Mouse (Mus musculus) kidney, embryonic 16.5 days (tissue): ENCODE results near the gene Daglb. TPM values are rescaled to one million over a fixed set of nuclear protein-coding genes. Genes with fewer than 3 reads are reported as not detected.

Source experiments
- ATAC-seq: fragments of 200-750 bp; cut with Nextera tagmentation; 2 replicates; pipeline ENCODE4 v1.8.0; 2017; ENCODE audit warnings: moderate TSS enrichment; ENCODE audit not compliant: low FRiP score, low TSS enrichment
- H3K27ac ChIP-seq: fragments of 300-500 bp; sonication (generic); 2 replicates; pipeline ENCODE4 v1.5.1; 2014; ENCODE audit warnings: low read length
- H3K27me3 ChIP-seq: fragments of 300-500 bp; sonication (generic); 2 replicates; pipeline ENCODE4 v1.6.1; 2014; ENCODE audit warnings: low read length, control low read depth, mixed read lengths; ENCODE audit not compliant: insufficient read depth
- H3K36me3 ChIP-seq: fragments of 300-500 bp; sonication (generic); 2 replicates; pipeline ENCODE4 v1.6.1; 2014; ENCODE audit warnings: low read length, control low read depth, mixed read lengths; ENCODE audit not compliant: insufficient read depth
- H3K4me1 ChIP-seq: fragments of 300-500 bp; sonication (generic); 2 replicates; pipeline ENCODE4 v1.6.1; 2014; ENCODE audit warnings: low read length, control low read depth, mixed read lengths; ENCODE audit not compliant: insufficient read depth
- H3K4me2 ChIP-seq: fragments of 300-500 bp; sonication (generic); replicated peaks from 2 replicates; pipeline ENCODE4 v1.6.1; 2014; ENCODE audit warnings: low read depth, low read length
- H3K4me3 ChIP-seq: fragments of 300-500 bp; sonication (generic); 2 replicates; pipeline ENCODE4 v1.5.1; 2014; ENCODE audit warnings: mild to moderate bottlenecking, low read length
- H3K9ac ChIP-seq: fragments of 300-500 bp; sonication (generic); replicated peaks from 2 replicates; pipeline ENCODE4 v1.6.1; 2014; ENCODE audit warnings: low read length
- H3K9me3 ChIP-seq: fragments of 300-500 bp; sonication (generic); 2 replicates; pipeline ENCODE4 v1.6.1; 2016; ENCODE audit warnings: low read length, control low read depth
- WGBS: fragments of 180-500 bp; shearing (Covaris S2); extraction: QIAGEN DNeasy Blood & Tissue Kit; methylation state at CpG from one replicate; pipeline ENCODE4 v1.1.7; 2014; 5-methylcytosine and 5-hydroxymethylcytosine counted together
- polyA plus RNA-seq: library from polyadenylated mRNA; unstranded; fragments of >200 nt; fragmentation: Nextera tagmentation; extraction: Ambion mirVana; gene quantifications from 2 replicates; pipeline ENCODE4 v1.2.1, GENCODE M21; 2015

Gene Daglb
- polyA plus RNA-seq, 1 experiment from 2014 or later = 9.0 TPM

DNA sequence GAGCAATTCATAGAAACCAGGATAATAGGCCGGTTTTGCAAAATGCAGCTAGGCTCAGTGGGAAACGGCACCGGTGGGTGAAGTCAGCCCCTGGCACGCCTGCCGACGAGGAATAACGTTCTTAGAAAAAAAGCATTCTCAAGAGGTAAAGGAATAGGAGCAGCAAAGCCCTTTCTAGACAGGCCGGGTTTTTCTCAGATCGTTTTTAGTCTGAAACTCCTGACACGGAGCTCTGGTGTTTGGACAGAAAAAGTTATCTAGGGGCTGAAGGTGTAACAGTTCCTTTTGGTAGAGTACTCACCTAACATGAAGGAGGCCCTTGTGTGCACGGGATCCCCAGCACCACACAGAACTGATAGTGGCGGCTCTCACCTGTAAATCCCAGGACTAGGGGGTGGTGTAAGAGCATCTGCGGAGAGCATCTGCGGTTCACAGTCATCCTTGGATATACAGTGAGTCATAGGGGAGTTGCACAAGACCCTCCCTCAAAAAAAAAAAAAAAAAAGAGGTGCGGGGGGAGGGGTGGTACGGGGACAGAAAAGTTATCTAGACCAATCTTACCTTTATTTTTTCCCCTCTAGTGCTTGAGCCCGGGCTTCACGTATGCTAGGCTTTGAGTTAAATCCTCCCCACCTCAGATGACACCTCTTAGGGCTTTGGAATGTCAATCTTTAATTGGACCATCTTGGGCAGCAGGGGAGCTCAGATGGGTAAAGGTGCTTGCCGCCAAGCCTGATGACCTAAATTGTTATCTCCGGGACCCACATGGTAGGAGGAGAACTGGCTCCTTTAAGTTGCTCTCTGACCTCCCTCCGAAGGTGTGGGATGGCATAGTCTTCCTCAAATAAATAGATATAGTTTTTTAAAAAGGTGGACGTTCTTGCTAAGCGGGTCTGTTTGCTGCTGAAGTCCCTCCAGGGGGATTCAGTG is 1.0 kb downstream of the Daglb start:
- Histone ChIP-seq H3K27ac (no peak overlapping the region), H3K4me3 (peak overlapping the region; percentile 78), H3K27me3 (no peaks in the 10 kb centered on the region), H3K36me3 (no peaks in the 10 kb centered on the region), H3K4me2 (peak overlapping the region; percentile 97), H3K9me3 (no peaks in the 10 kb centered on the region), H3K4me1 (peaks cover 8% of the 10 kb centered on the region), H3K9ac (peak overlapping the region; percentile 78)
- ATAC-seq = no peak
- WGBS = 33% methylated on average over 23 of the region's 23 CpGs

- Histone ChIP-seq H3K36me3 (no peaks in the 10 kb centered on the region), H3K9ac (no peak overlapping the region), H3K4me1 (peaks cover 8% of the 10 kb centered on the region), H3K4me3 (no peak overlapping the region), H3K9me3 (no peaks in the 10 kb centered on the region), H3K27me3 (no peaks in the 10 kb centered on the region), H3K4me2 (no peak overlapping the region), H3K27ac (no peak overlapping the region)
- ATAC-seq = no peak
- WGBS = 91% methylated on average over 23 of the region's 23 CpGs
Measured at GRCm38 (mm10) chr5:143466891-143467669, 2.7 kb downstream of the Daglb start.

- H3K27me3 ChIP-seq = no peaks in the 10 kb centered on the region
- no peak overlapping the region for H3K9ac ChIP-seq
- peaks cover 8% of the 10 kb centered on the region for H3K4me1 ChIP-seq
- H3K4me3 ChIP-seq = no peak overlapping the region
- no peak overlapping the region for H3K27ac ChIP-seq
- no peaks in the 10 kb centered on the region for H3K9me3 ChIP-seq
- 0 out of 2 replicates have a peak, but pooled peaks cover under 1% of the 10 kb centered on the region for H3K36me3 ChIP-seq
- WGBS = 86% methylated on average over 6 of the region's 6 CpGs
- no peak for ATAC-seq
- H3K4me2 ChIP-seq = no peak overlapping the region
Measured at GRCm38 (mm10) chr5:143467931-143468330, 3.5 kb downstream of the Daglb start.

DNA sequence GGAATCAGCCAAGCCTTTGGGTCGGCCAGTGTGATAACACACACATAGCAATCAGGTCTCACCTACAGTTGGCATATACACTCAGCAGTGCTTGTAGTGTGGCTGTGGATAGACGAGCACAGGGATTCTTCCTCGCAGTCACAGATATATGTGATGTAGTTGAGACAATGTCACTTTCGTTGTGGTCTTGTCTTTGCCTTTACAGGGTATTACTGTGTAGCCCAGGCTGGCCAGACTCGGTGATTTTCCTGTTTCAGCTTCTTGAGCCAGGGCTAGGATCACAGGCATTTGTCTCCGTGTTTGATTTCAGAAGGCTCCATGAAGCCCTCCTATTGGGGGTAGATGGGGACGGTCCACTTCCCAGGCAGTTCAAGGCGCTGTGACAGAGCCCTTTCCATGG is 5.2 kb downstream of the Daglb start:
- ATAC-seq = no peak
- Histone ChIP-seq H3K27ac (no peak overlapping the region), H3K4me3 (no peak overlapping the region), H3K9me3 (no peaks in the 10 kb centered on the region), H3K27me3 (no peaks in the 10 kb centered on the region), H3K4me2 (no peak overlapping the region), H3K4me1 (peaks cover 4% of the 10 kb centered on the region), H3K36me3 (0 out of 2 replicates have a peak, but pooled peaks cover 5% of the 10 kb centered on the region), H3K9ac (no peak overlapping the region)
- 95% methylated on average over 8 of the region's 8 CpGs for WGBS

DNA sequence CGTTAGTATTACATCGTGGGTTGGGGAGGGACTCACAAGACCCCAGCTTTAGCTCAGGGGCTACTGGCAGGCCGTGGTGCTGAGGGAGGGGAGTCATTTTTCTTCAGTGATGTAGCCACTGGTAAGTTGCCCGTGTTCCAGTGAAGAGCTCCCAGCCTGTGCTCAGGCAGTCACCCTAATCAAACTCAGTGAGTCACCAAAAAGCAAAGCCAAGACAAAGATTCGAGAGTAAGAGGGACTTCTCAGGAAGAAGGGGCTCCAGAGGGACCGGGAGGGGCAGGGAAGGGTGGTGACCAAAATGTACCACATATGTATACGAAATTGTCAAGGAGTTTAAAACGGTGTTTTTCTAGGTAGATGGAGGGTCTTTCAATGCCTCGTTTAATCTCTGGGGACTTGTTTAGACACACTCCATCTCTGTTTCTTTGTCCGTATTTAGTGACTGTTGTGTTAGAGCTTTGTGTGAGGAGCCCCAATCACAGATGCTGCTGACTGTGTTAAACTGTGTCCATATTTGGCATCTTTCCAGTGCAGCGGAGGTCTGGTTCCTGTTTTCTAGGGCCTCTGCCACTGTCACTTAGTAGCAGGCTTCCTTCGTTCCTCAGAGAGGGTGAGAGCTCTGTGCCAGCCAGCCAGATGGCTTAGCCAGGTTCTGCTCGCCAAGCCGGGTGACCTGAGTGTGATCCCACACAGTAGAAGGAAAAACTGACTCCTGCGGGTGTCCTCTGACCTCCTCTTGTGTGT is 6.2 kb downstream of the Daglb start:
- Histone ChIP-seq H3K9ac (no peak overlapping the region), H3K9me3 (no peaks in the 10 kb centered on the region), H3K4me1 (no peaks in the 10 kb centered on the region; the same call in 1 of the 2 replicates), H3K36me3 (0 out of 2 replicates have a peak, but pooled peaks cover 8% of the 10 kb centered on the region), H3K27ac (no peak overlapping the region), H3K27me3 (no peaks in the 10 kb centered on the region), H3K4me2 (no peak overlapping the region), H3K4me3 (no peak overlapping the region)
- 0 out of 2 replicates have a peak, but pooled peaks have one; percentile 42 for ATAC-seq
- WGBS = 74% methylated on average over 15 of the region's 15 CpGs

GRCm38 (mm10) chr5:143471165-143471546 is 6.8 kb downstream of the Daglb start:
- 94% methylated on average over 3 of the region's 3 CpGs for WGBS
- Histone ChIP-seq H3K9ac (no peak overlapping the region), H3K27me3 (no peaks in the 10 kb centered on the region), H3K9me3 (no peaks in the 10 kb centered on the region), H3K4me3 (no peak overlapping the region), H3K27ac (no peak overlapping the region), H3K36me3 (peaks cover 9% of the 10 kb centered on the region; the same call in 1 of the 2 replicates), H3K4me1 (no peaks in the 10 kb centered on the region), H3K4me2 (no peak overlapping the region)
- no peak for ATAC-seq

DNA sequence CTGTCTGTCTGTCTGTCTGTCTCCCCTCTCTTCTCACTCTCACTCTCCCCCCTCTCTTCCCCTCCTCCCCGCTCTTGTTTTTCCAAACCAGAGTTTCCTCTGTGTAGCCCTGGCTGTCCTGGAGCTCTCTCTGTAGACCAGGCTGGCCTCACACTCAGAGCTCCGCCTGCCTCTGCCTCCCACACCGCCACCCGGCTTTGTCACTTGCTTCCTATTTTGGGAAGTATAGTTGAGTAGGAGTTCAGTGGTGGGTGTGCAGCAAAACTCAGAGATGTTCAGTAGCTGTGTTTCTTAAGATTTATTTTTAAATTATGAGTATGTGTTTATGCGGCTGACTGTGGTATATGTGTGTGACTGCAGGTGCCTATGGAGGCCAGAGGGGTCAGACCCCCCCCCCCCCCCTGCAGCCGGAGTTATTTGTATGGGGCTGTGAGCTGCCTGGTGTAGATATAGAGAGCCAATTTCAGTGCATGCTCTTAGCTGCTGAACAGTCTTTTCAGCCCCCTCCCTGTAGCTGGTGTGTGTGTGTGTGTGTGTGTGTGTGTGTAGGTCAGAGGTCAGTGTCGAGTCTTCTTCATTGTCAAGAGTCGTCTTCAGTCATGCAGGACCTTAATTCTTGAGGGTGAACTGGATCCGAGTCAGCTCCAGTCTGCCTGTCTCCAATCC is 7.7 kb downstream of the Daglb start:
- no peak overlapping the region for H3K9ac ChIP-seq
- ATAC-seq = no peak
- H3K27ac ChIP-seq = no peak overlapping the region
- H3K36me3 ChIP-seq = peaks cover 13% of the 10 kb centered on the region; the same call in 1 of the 2 replicates
- H3K4me3 ChIP-seq = no peak overlapping the region
- H3K9me3 ChIP-seq = no peaks in the 10 kb centered on the region
- WGBS = 85% methylated on average over 8 of the region's 9 CpGs
- no peak overlapping the region for H3K4me2 ChIP-seq
- no peaks in the 10 kb centered on the region for H3K27me3 ChIP-seq
- no peaks in the 10 kb centered on the region for H3K4me1 ChIP-seq

DNA sequence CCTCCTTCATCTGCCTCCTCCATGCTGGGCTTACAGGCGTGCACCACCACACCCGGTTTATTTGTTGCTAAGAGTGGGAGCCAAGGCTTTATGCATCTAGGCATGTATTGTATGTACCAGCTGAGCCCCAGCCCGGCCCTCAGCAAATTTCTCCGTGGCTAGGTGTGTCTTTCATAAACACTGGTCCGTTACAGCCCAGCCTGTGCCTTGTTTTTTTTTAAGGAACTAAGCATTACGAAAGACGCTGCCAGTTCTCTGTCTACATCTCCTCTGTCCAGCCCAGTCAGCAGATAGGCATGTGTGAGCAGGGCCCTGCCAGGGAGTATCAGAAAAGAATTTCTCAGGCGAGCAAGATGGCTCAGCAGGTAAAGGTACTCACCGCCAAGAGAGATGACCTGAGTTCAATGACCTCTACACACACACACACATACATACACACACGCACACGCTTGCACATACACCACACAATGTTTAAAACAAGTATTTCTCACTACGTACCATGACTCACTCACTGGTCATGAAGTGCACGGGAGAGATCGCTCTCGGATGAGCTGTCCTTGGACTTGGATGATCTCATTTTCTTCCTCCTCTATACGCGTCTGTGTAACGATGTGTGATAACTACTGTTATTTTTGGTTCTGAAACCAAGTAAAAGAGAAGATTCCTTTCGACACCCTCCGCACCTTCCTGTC is 10.9 kb downstream of the Daglb start:
- 84% methylated on average over 20 of the region's 20 CpGs for WGBS
- H3K4me1 ChIP-seq = no peaks in the 10 kb centered on the region
- no peak for ATAC-seq

More for the DNA sequence above, 10.9 kb downstream of the Daglb start:
- H3K9ac ChIP-seq = no peak overlapping the region
- H3K27ac ChIP-seq = no peak overlapping the region
- no peaks in the 10 kb centered on the region for H3K9me3 ChIP-seq
- no peak overlapping the region for H3K4me3 ChIP-seq
- peaks cover 20% of the 10 kb centered on the region; the same call in 1 of the 2 replicates for H3K36me3 ChIP-seq
- H3K4me2 ChIP-seq = no peak overlapping the region
- H3K27me3 ChIP-seq = no peaks in the 10 kb centered on the region
